Mouse (Mus musculus): ENCODE measurements at regions not wholly inside any gene's neighbourhood (a gene's known extent, or its start where the extent isn't known, plus 50 kb on each side); places are given as distances from the start of the nearest gene placed in this dataset.

GRCm38 (mm10) chr9:32986836-32987673 is 351.0 kb downstream of the Ets1 start:
- Histone ChIP-seq H3K9me3 (replicated peaks; ENCODE audit: control insufficient read depth, low read length) (no peaks in the 10 kb centered on the region), H3K36me3 (replicated peaks; ENCODE audit: control insufficient read depth, insufficient read depth, low read length) (no peaks in the 10 kb centered on the region), H3K27ac (ENCODE audit: low read depth) (no peak overlapping the region), H3K9ac (replicated peaks; ENCODE audit: low read depth, low read length) (no peak overlapping the region), H3K4me2 (ENCODE audit: low read depth, low read length) (no peak overlapping the region), H3K27me3 (ENCODE audit: control insufficient read depth, insufficient read depth, low read length) (no peaks in the 10 kb centered on the region), H3K4me1 (ENCODE audit: control insufficient read depth, insufficient read depth) (peaks cover 3% of the 10 kb centered on the region; the same call in 1 of the 2 replicates), H3K4me3 (ENCODE audit: low read depth, low read length) (no peak overlapping the region)
- WGBS: 41% methylated on average over 9 of the region's 9 CpGs
- DNase-seq (ENCODE audit: low spot score) (no peak), ATAC-seq (ENCODE audit: insufficient read depth, low read depth) (no peak)
- TF ChIP-seq CTCF (IDR thresholded peaks at IDR 0.05; ENCODE audit: low read depth) (no peak), EP300 (IDR thresholded peaks at IDR 0.05; ENCODE audit: low read depth) (no peak)

GRCm38 (mm10) chr9:32989006-32989405 is 353.0 kb downstream of the Ets1 start:
- no peak for DNase-seq (ENCODE audit: low spot score)
- ATAC-seq (ENCODE audit: insufficient read depth, low read depth): no peak
- Histone ChIP-seq H3K27me3 (ENCODE audit: control insufficient read depth, insufficient read depth, low read length) (no peaks in the 10 kb centered on the region), H3K4me2 (ENCODE audit: low read depth, low read length) (no peak overlapping the region), H3K9me3 (replicated peaks; ENCODE audit: control insufficient read depth, low read length) (no peaks in the 10 kb centered on the region), H3K4me1 (ENCODE audit: control insufficient read depth, insufficient read depth) (peaks cover 3% of the 10 kb centered on the region; the same call in 1 of the 2 replicates), H3K27ac (ENCODE audit: low read depth) (no peak overlapping the region), H3K4me3 (ENCODE audit: low read depth, low read length) (no peak overlapping the region), H3K9ac (replicated peaks; ENCODE audit: low read depth, low read length) (no peak overlapping the region), H3K36me3 (replicated peaks; ENCODE audit: control insufficient read depth, insufficient read depth, low read length) (no peaks in the 10 kb centered on the region)
- TF ChIP-seq EP300 (IDR thresholded peaks at IDR 0.05; ENCODE audit: low read depth) (no peak), CTCF (IDR thresholded peaks at IDR 0.05; ENCODE audit: low read depth) (no peak)
- WGBS: 86% methylated on average over 1 of the region's 1 CpGs

- no peak for TF ChIP-seq EP300 (IDR thresholded peaks at IDR 0.05; ENCODE audit: low read depth)
- TF ChIP-seq CTCF (IDR thresholded peaks at IDR 0.05; ENCODE audit: low read depth): no peak
- WGBS: 68% methylated on average over 1 of the region's 1 CpGs
- Histone ChIP-seq H3K4me2 (ENCODE audit: low read depth, low read length) (no peak overlapping the region), H3K4me3 (ENCODE audit: low read depth, low read length) (no peak overlapping the region), H3K9me3 (replicated peaks; ENCODE audit: control insufficient read depth, low read length) (no peaks in the 10 kb centered on the region; the same call in 1 of the 2 replicates), H3K27ac (ENCODE audit: low read depth) (no peak overlapping the region), H3K27me3 (ENCODE audit: control insufficient read depth, insufficient read depth, low read length) (no peaks in the 10 kb centered on the region), H3K36me3 (replicated peaks; ENCODE audit: control insufficient read depth, insufficient read depth, low read length) (no peaks in the 10 kb centered on the region), H3K4me1 (ENCODE audit: control insufficient read depth, insufficient read depth) (no peaks in the 10 kb centered on the region), H3K9ac (replicated peaks; ENCODE audit: low read depth, low read length) (no peak overlapping the region)
- ATAC-seq (ENCODE audit: insufficient read depth, low read depth) (no peak), DNase-seq (ENCODE audit: low spot score) (no peak)
These were observed 362.3 kb downstream of the Ets1 start for GRCm38 (mm10) chr9:32998323-32998722.

- ATAC-seq (ENCODE audit: insufficient read depth, low read depth) (no peak), DNase-seq (ENCODE audit: low spot score) (no peak)
- H3K4me1 ChIP-seq (ENCODE audit: control insufficient read depth, insufficient read depth): no peaks in the 10 kb centered on the region
- peak overlapping the region; percentile 30; the same call in 1 of the 2 replicates for H3K4me2 ChIP-seq (ENCODE audit: low read depth, low read length)
- no peak overlapping the region for H3K4me3 ChIP-seq (ENCODE audit: low read depth, low read length)
- WGBS: 23% methylated on average over 7 of the region's 7 CpGs
- H3K9ac ChIP-seq (replicated peaks; ENCODE audit: low read depth, low read length): no peak overlapping the region
- no peaks in the 10 kb centered on the region; the same call in 1 of the 2 replicates for H3K9me3 ChIP-seq (replicated peaks; ENCODE audit: control insufficient read depth, low read length)
- TF ChIP-seq EP300 (IDR thresholded peaks at IDR 0.05; ENCODE audit: low read depth): no peak
- no peak for TF ChIP-seq CTCF (IDR thresholded peaks at IDR 0.05; ENCODE audit: low read depth)
- no peak overlapping the region for H3K27ac ChIP-seq (ENCODE audit: low read depth)
- no peaks in the 10 kb centered on the region for H3K36me3 ChIP-seq (replicated peaks; ENCODE audit: control insufficient read depth, insufficient read depth, low read length)
- no peaks in the 10 kb centered on the region for H3K27me3 ChIP-seq (ENCODE audit: control insufficient read depth, insufficient read depth, low read length)
These were observed 364.7 kb downstream of the Ets1 start for GRCm38 (mm10) chr9:33000691-33001164.

GRCm38 (mm10) chr9:33001165-33001949 is 365.3 kb downstream of the Ets1 start:
- no peak for TF ChIP-seq CTCF (IDR thresholded peaks at IDR 0.05; ENCODE audit: low read depth)
- no peak for TF ChIP-seq EP300 (IDR thresholded peaks at IDR 0.05; ENCODE audit: low read depth)
- ATAC-seq (ENCODE audit: insufficient read depth, low read depth) (no peak), DNase-seq (ENCODE audit: low spot score) (no peak)
- no peaks in the 10 kb centered on the region for H3K4me1 ChIP-seq (ENCODE audit: control insufficient read depth, insufficient read depth)
- no peak overlapping the region for H3K27ac ChIP-seq (ENCODE audit: low read depth)
- H3K9me3 ChIP-seq (replicated peaks; ENCODE audit: control insufficient read depth, low read length): no peaks in the 10 kb centered on the region; the same call in 1 of the 2 replicates
- 44% methylated on average over 9 of the region's 9 CpGs for WGBS
- H3K27me3 ChIP-seq (ENCODE audit: control insufficient read depth, insufficient read depth, low read length): no peaks in the 10 kb centered on the region
- H3K4me3 ChIP-seq (ENCODE audit: low read depth, low read length): no peak overlapping the region
- no peaks in the 10 kb centered on the region for H3K36me3 ChIP-seq (replicated peaks; ENCODE audit: control insufficient read depth, insufficient read depth, low read length)
- H3K4me2 ChIP-seq (ENCODE audit: low read depth, low read length): peak overlapping the region; percentile 30
- H3K9ac ChIP-seq (replicated peaks; ENCODE audit: low read depth, low read length): no peak overlapping the region
